In genomic region chr5:72601006-72601405, GRCm38 (mm10) we compare ENCODE assay signal across 9 mouse cellular contexts. TPM values are rescaled to one million over a fixed set of nuclear protein-coding genes. Genes with fewer than 3 reads are reported as not detected.
DNase-seq lines count a peak whose midpoint lies in the region; ATAC-seq and TF ChIP-seq lines count a peak whose summit lies in the region.
"Had no signal": no experiment of that assay in that cellular context is flagged by ENCODE, and none has a peak within 500 bp of the region (broad histone marks: within the 10 kb centered on the region; RNA-seq: fewer than 3 reads in every experiment).

No protein-coding gene starts in this region.

- H3K9me3 ChIP-seq in midbrain, embryonic 10.5 days (replicated peaks), result no peaks in the 10 kb centered on the region
- peaks cover 3% of the 10 kb centered on the region; the same call in 1 of the 2 replicates for H3K9me3 ChIP-seq in midbrain, embryonic 16.5 days (replicated peaks; ENCODE audit: control insufficient read depth, low read length, poor library complexity, severe bottlenecking)
- no peaks in the 10 kb centered on the region for H3K9me3 ChIP-seq in limb, embryonic 10.5 days (replicated peaks)

- TF ChIP-seq CTCF in Patski (IDR thresholded peaks at IDR 0.05), result peak; percentile 73

- H3K9ac ChIP-seq in midbrain, embryonic 16.5 days (ENCODE audit: low read depth, low read length), result no peak overlapping the region

- no peaks in the 10 kb centered on the region for H3K27me3 ChIP-seq in midbrain, embryonic 10.5 days (ENCODE audit: low read depth, poor library complexity, severe bottlenecking)
- H3K27me3 ChIP-seq in midbrain, embryonic 16.5 days (ENCODE audit: control insufficient read depth, insufficient read depth, low read depth, low read length), result no peaks in the 10 kb centered on the region
- no peaks in the 10 kb centered on the region for H3K27me3 ChIP-seq in Patski
- no peaks in the 10 kb centered on the region for H3K27me3 ChIP-seq in limb, embryonic 10.5 days (ENCODE audit: low read depth, poor library complexity, severe bottlenecking)

- peak; percentile 45 for DNase-seq in midbrain, embryonic 10.5 days (ENCODE audit: low spot score)
- peak; percentile 3 for DNase-seq in Patski (ENCODE audit: low read depth, low spot score)
- DNase-seq in embryo, embryonic 11 days, result peak; percentile 70
- peak; percentile 41 to 64 for DNase-seq in heart, postnatal 36 days
- DNase-seq in limb, embryonic 10.5 days (ENCODE audit: low spot score), result peak; percentile 60
- peak; percentile 18 to 28 for DNase-seq in natural killer cell, adult 2 months (ENCODE audit: low spot score in 2 of 2)

- WGBS in midbrain, embryonic 10.5 days, result 15% methylated on average over 5 of the region's 5 CpGs
- WGBS in midbrain, embryonic 16.5 days, result 7% methylated on average over 5 of the region's 5 CpGs
- 12% methylated on average over 5 of the region's 5 CpGs for WGBS in limb, embryonic 10.5 days

- no peak for ATAC-seq in midbrain, embryonic 16.5 days
- ATAC-seq in Patski, result peak; percentile 74
- ATAC-seq in erythroid progenitor cell, adult 5-6 weeks (replicated peaks; ENCODE audit: low FRiP score, poor library complexity, severe bottlenecking), result no peak

- POLR2A ChIA-PET in Patski (lab: Charles Lee), result no interaction called here

- H3K4me3 ChIP-seq in midbrain, embryonic 10.5 days, result no peak overlapping the region
- H3K4me3 ChIP-seq in midbrain, embryonic 16.5 days (ENCODE audit: low read depth, low read length), result no peak overlapping the region
- H3K4me3 ChIP-seq in limb, embryonic 10.5 days, result no peak overlapping the region

- no peaks in the 10 kb centered on the region for H3K4me1 ChIP-seq in midbrain, embryonic 10.5 days
- no peaks in the 10 kb centered on the region for H3K4me1 ChIP-seq in midbrain, embryonic 16.5 days (ENCODE audit: control insufficient read depth, insufficient read depth, low read length)
- H3K4me1 ChIP-seq in limb, embryonic 10.5 days, result no peaks in the 10 kb centered on the region

- intact Hi-C loops in heart, postnatal 36 days (cut with DNase I), result loop anchor here (2.0 kb wide), 1 partner anchor 250 kb away; no protein-coding TSS in a partner anchor

- H3K4me2 ChIP-seq in midbrain, embryonic 16.5 days (ENCODE audit: low read length), result no peak overlapping the region

- in situ Hi-C loops in Patski (cut with MboI; ENCODE audit: low pct_unique_long_range_greater_than_20kb), result no loop called here

- CTCF ChIA-PET in Patski (lab: Charles Lee), result interaction anchor here (0.7 to 2.9 kb wide), 7 partner anchors 11 to 251 kb away, joined by 3 to 10 read pairs (median 3); no protein-coding TSS in a partner anchor

- no peaks in the 10 kb centered on the region for H3K36me3 ChIP-seq in midbrain, embryonic 10.5 days
- no peaks in the 10 kb centered on the region for H3K36me3 ChIP-seq in midbrain, embryonic 16.5 days (ENCODE audit: control insufficient read depth, insufficient read depth, low read length)
- no peaks in the 10 kb centered on the region for H3K36me3 ChIP-seq in limb, embryonic 10.5 days

- H3K27ac ChIP-seq in midbrain, embryonic 10.5 days (replicated peaks), result no peak overlapping the region
- H3K27ac ChIP-seq in midbrain, embryonic 16.5 days (ENCODE audit: low read length), result no peak overlapping the region
- H3K27ac ChIP-seq in limb, embryonic 10.5 days, result no peak overlapping the region

RNA-seq across cellular contexts. Expression of gene Gm5868, which starts 13.7 kb away (rescaled TPM):
- 3.7 and 6.3 TPM in 2 replicates for polyA plus RNA-seq in midbrain, embryonic 10.5 days (2016; fragmentation: Nextera tagmentation; extraction: Ambion mirVana)
- 5.2 and 10.3 TPM in 2 replicates for polyA plus RNA-seq in midbrain, embryonic 16.5 days (2015; fragmentation: Nextera tagmentation; extraction: Ambion mirVana)
- polyA plus RNA-seq in Patski (2021), result not detected
- not detected for total RNA-seq in heart, postnatal 36 days (2021)
- 0.44 and 0.97 TPM in 2 replicates for polyA plus RNA-seq in limb, embryonic 10.5 days (2016; fragmentation: Nextera tagmentation; extraction: Ambion mirVana)
- total RNA-seq in erythroid progenitor cell, adult 5-6 weeks (2015; ENCODE audit: low replicate concordance), result not detected in 2 replicates
- total RNA-seq in erythroid progenitor cell, adult 5-6 weeks (2017; ENCODE audit: low replicate concordance), result not detected in 2 replicates
- polyA plus RNA-seq: gonadal fat pad, adult 2 months had no signal

RNA-seq across cellular contexts. Expression of gene Zar1, which starts 20.0 kb away (rescaled TPM):
- 0.54 and 1.2 TPM in 2 replicates for polyA plus RNA-seq in midbrain, embryonic 10.5 days (2016; fragmentation: Nextera tagmentation; extraction: Ambion mirVana)
- 3.0 and 4.9 TPM in 2 replicates for polyA plus RNA-seq in midbrain, embryonic 16.5 days (2015; fragmentation: Nextera tagmentation; extraction: Ambion mirVana)
- polyA plus RNA-seq in Patski (2021), result not detected
- not detected for total RNA-seq in heart, postnatal 36 days (2021)
- polyA plus RNA-seq in limb, embryonic 10.5 days (2016; fragmentation: Nextera tagmentation; extraction: Ambion mirVana), result 0.26 and 0.56 TPM in 2 replicates
- not detected in 2 replicates for total RNA-seq in erythroid progenitor cell, adult 5-6 weeks (2015; ENCODE audit: low replicate concordance)
- not detected in 2 replicates for total RNA-seq in erythroid progenitor cell, adult 5-6 weeks (2017; ENCODE audit: low replicate concordance)

RNA-seq across cellular contexts. Expression of gene Nfxl1, which starts 41.5 kb away (rescaled TPM):
- polyA plus RNA-seq in midbrain, embryonic 10.5 days (2016; fragmentation: Nextera tagmentation; extraction: Ambion mirVana), result 17.8 and 20.4 TPM in 2 replicates
- polyA plus RNA-seq in midbrain, embryonic 16.5 days (2015; fragmentation: Nextera tagmentation; extraction: Ambion mirVana), result 11.2 and 13.8 TPM in 2 replicates
- polyA plus RNA-seq in Patski (2021), result 37.5 TPM
- 1 to 10 TPM; 4.7 to 6.9 TPM for total RNA-seq in heart, postnatal 36 days (2021)
- 21.2 and 21.7 TPM in 2 replicates for polyA plus RNA-seq in limb, embryonic 10.5 days (2016; fragmentation: Nextera tagmentation; extraction: Ambion mirVana)
- 16.3 and 25.9 TPM in 2 replicates for total RNA-seq in erythroid progenitor cell, adult 5-6 weeks (2015; ENCODE audit: low replicate concordance)
- total RNA-seq in erythroid progenitor cell, adult 5-6 weeks (2017; ENCODE audit: low replicate concordance), result 13.5 and 37.6 TPM in 2 replicates

RNA-seq across cellular contexts. Expression of gene Cnga1, which starts 43.1 kb away (rescaled TPM):
- polyA plus RNA-seq in midbrain, embryonic 10.5 days (2016; fragmentation: Nextera tagmentation; extraction: Ambion mirVana), result not detected in 2 replicates
- polyA plus RNA-seq in midbrain, embryonic 16.5 days (2015; fragmentation: Nextera tagmentation; extraction: Ambion mirVana), result not detected in 2 replicates
- polyA plus RNA-seq in Patski (2021), result 0.04 TPM
- not detected for total RNA-seq in heart, postnatal 36 days (2021)
- not detected in 2 replicates for polyA plus RNA-seq in limb, embryonic 10.5 days (2016; fragmentation: Nextera tagmentation; extraction: Ambion mirVana)
- total RNA-seq in erythroid progenitor cell, adult 5-6 weeks (2015; ENCODE audit: low replicate concordance), result not detected in 2 replicates
- 0.26 TPM in 1 of 2 replicates, not detected in the other for total RNA-seq in erythroid progenitor cell, adult 5-6 weeks (2017; ENCODE audit: low replicate concordance)
- polyA plus RNA-seq: gonadal fat pad, adult 2 months had no signal

RNA-seq across cellular contexts. Expression of gene Nipal1, which starts 46.6 kb away (rescaled TPM):
- 0.48 and 0.51 TPM in 2 replicates for polyA plus RNA-seq in midbrain, embryonic 10.5 days (2016; fragmentation: Nextera tagmentation; extraction: Ambion mirVana)
- 0.54 and 0.70 TPM in 2 replicates for polyA plus RNA-seq in midbrain, embryonic 16.5 days (2015; fragmentation: Nextera tagmentation; extraction: Ambion mirVana)
- 8.6 TPM for polyA plus RNA-seq in Patski (2021)
- not detected for total RNA-seq in heart, postnatal 36 days (2021)
- 0.76 TPM in 1 of 2 replicates, not detected in the other for polyA plus RNA-seq in limb, embryonic 10.5 days (2016; fragmentation: Nextera tagmentation; extraction: Ambion mirVana)
- total RNA-seq in erythroid progenitor cell, adult 5-6 weeks (2015; ENCODE audit: low replicate concordance), result 1.3 TPM in 1 of 2 replicates, not detected in the other
- 0.26 and 1.3 TPM in 2 replicates for total RNA-seq in erythroid progenitor cell, adult 5-6 weeks (2017; ENCODE audit: low replicate concordance)

Comparison
In these comparisons a context has a peak if more than half of its experiments do, and no peak if none do; other contexts are left out.
1. DNase-seq: peak in every context shown above with its lines; median percentile 70 in embryo, embryonic 11 days; 60 in limb, embryonic 10.5 days; 52 in heart, postnatal 36 days; 45 in midbrain, embryonic 10.5 days; 23 in natural killer cell, adult 2 months; 3 in Patski.